Mouse (Mus musculus) embryo, embryonic 9.5 days (tissue): ENCODE data around the gene Gm3435.
"Not testable (repeated sequence)": the region's sequence is repeated elsewhere in the genome, so short reads cannot be mapped to it uniquely, and the experiment has no call there.

Experiments
- DNase-seq: peaks from one replicate; pipeline ENCODE4 v3.0.0-alpha.2; 2017; ENCODE audit errors: extremely low spot score

Gene Gm3435

DNA sequence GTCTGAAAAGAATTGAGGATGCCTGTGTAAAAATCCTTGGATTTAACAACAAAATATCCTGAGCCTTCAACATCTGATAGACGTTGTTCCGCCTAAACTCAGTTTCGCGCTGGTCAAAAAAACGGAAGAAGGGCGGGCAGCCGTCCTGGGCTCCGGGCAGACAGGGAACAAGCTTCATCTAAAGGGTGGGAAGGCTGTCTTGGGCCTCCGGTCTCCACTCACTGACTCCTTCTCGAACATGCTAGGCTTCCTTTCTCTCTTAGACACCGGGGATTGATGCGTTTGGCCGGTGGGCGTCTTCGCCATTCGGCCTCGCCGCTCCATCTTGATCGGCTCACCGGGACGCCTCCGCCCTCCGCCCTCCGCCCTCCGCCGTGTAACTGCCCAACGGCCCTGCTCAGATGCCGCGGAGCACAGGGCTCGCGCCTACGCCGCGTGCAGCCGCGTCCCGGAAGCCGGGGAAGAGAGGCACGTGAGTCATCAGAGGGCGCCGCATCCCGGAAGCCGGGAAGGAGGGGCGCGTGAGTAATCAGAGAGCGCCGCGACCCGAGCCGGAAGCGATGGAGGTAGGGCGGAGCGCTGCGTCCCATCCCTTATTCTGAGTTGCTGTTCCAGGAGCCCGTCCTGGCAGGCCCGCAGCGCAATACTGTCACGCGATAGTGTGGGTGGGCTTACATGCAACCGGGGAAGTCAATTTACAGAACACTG lies at the start of gene Gm3435:
TSS of gene Gm3435 (plus strand) at position 471 of the 708 bp plus-strand sequence.
- not testable (repeated sequence) for DNase-seq

DNA sequence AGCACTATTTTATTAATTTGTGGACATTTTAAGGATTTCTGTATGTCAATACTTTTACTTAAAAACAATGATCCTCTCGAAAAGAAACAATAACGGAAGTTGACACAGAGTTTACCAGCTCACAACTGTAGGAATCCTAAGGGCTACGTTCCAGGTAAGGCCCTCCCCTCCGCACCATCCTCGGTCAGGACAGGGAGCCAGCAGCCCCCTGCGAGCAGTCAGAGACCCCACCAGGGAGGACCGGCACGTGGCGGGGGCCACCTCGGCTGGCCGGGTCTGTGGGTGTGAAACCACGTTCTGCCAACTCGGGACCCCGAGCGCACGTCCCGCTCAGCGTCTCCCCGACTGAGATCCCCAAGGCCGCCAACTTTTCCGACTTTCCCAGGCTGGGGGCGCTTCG lies 49.5 kb upstream of the Gm3435 start:
- DNase-seq, result peak; percentile 33

DNA sequence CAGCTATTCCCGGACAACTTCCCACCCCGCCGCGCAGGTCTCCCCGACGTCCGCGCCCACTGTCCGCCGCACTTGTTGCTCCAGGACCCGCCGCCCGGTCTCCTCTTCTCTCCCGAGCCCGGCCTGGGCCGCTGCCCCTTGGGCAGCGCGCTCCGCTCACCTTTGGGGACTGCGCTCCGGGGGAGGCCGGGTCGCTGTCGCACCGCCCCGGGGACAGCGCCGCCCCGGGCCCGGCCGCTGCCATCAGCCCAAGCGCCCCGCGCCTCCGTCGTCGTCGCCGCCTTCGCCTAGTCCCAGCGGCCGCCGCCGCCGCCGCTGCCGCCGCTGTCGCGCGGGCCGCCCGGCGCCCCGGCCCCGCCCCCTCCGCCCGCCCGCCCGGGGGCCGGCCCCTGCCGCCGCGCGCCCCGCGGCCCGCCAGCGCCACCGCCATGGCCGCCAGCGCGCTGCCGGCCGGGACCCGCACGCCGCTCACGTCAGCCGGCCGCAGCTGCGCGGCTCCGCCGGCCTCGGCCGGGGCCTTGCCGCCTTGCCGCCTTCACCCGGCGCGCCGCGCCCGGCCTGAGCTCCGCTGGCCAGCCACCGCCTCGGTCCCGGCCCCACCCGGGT lies 48.9 kb upstream of the Gm3435 start, which contains the start of gene Phf10:
TSS of gene Phf10 (minus strand) at position 323 of the 606 bp plus-strand sequence.
- DNase-seq, result peak; percentile 52

DNA sequence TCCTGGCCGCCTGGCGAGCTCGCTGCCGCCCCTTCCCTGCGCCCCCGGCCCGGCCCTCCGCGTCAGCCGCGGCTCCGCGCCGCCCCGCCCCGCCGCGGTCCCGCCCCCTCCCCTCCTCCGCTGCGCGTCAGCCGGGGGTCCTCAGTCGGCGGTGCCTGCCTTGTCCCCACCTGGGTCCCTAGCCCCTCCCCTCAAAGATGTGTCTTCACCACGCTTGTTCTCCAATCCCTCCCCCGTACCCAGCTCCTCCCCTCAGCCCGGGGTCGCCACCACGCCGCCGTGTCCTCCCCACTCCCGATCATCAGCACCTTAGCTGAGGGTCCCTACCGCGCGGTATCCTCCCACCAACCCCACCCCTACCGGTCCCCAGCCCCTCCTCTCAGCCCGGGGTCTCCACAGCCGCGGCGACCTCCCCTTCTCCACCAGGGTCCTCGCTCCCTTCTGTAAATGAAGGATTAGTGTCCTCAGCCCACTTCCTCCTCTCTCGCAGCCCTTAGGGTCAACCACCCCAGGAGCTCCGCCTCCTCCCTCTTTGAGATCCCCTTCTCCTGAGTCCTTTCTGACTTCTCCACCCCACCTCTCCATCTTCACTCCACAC lies 48.3 kb upstream of the Gm3435 start:
- not testable (repeated sequence) for DNase-seq

DNA sequence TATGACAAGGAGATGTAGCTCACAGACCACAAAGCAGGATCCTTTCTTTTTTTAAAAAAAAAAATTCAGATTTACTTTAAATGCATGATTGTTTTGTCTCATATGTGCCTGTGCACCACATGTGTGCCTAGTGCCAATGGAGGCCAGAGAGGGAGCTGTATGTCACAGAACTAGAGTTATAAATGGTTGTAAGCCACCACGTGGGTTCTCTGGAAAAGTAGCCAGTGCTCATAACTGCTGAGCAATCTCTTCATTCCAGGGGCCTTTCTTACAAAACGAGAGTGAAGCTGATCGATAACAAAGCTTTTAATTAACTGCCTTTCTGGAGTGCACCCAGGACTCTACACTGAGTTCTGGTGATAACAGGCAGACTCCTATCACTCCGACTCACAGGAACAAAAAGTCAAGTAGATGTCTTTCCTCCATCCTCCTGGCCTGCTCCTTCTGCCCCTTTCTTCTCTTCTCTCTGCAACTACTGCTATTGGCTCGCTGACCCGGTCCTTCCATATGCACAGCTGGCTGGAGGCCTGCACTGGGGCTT lies 41.5 kb upstream of the Gm3435 start:
- not testable (repeated sequence) for DNase-seq

DNA sequence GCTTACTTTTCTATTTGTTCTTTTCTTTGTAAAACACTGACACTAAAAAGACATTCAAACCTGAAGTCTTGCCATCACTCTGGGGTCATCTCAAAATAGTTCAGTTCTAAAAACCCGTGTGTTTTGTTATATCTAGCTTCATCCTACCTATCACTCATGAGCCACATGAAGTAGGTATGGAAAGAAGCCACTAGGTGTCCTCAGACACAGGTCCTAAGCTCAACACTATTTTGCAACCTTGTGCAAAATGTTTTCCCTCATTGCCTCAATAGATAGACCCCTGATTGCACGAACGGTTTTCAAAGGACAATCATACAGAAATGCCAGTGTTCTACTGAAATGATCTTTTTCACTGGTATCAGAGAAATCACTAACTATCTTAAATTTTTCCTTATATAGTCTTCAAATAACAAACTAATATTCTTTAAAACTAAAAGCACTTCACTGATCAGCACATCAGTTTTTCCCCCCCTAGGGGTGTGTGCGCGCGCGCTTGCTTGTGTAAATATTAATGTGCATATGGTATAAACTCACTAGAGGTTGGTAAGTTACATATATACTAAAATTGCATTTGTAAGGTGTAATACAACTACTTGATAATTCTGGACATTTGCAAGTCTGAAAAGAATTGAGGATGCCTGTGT lies 32.1 kb upstream of the Gm3435 start:
- not testable (repeated sequence) for DNase-seq

DNA sequence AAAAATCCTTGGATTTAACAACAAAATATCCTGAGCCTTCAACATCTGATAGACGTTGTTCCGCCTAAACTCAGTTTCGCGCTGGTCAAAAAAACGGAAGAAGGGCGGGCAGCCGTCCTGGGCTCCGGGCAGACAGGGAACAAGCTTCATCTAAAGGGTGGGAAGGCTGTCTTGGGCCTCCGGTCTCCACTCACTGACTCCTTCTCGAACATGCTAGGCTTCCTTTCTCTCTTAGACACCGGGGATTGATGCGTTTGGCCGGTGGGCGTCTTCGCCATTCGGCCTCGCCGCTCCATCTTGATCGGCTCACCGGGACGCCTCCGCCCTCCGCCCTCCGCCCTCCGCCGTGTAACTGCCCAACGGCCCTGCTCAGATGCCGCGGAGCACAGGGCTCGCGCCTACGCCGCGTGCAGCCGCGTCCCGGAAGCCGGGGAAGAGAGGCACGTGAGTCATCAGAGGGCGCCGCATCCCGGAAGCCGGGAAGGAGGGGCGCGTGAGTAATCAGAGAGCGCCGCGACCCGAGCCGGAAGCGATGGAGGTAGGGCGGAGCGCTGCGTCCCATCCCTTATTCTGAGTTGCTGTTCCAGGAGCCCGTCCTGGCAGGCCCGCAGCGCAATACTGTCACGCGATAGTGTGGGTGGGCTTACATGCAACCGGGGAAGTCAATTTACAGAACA lies 31.5 kb upstream of the Gm3435 start, which contains the start of the genes 9030025P20Rik and Gm3417:
TSS of gene 9030025P20Rik (plus strand) at position 107 of the 677 bp plus-strand sequence.
TSS of gene Gm3417 (minus strand) at position 429 of the 677 bp plus-strand sequence.
- DNase-seq, result not testable (repeated sequence)

DNA sequence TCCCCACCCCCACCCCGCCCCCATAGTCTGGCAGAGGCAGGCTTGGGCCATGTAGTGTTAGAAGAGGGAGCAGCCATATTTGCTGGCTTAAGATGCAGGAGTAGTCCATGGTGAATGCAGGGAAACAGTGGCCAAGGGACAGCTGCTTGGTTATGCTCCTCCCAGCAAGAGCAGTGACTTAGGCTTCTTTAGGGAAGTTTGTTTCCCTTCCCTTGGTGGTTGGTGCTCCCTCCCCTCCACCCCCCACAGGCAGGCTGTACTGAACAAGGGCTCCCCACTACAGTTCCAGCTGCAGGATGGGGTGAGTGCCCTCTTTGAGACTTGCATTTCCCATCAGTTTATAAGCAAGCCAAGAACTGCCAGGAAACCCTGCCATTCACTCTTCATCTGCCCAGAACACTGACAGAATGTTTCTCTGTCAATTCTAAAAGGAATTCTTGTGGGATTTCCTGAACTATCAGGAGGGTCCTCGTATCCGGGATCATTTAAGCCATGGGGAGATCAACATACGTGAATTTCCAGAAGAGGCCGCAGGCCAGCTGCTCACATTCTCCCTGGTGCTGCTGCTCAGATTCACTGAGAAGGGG lies 19.8 kb upstream of the Gm3435 start:
- DNase-seq, result not testable (repeated sequence)

DNA sequence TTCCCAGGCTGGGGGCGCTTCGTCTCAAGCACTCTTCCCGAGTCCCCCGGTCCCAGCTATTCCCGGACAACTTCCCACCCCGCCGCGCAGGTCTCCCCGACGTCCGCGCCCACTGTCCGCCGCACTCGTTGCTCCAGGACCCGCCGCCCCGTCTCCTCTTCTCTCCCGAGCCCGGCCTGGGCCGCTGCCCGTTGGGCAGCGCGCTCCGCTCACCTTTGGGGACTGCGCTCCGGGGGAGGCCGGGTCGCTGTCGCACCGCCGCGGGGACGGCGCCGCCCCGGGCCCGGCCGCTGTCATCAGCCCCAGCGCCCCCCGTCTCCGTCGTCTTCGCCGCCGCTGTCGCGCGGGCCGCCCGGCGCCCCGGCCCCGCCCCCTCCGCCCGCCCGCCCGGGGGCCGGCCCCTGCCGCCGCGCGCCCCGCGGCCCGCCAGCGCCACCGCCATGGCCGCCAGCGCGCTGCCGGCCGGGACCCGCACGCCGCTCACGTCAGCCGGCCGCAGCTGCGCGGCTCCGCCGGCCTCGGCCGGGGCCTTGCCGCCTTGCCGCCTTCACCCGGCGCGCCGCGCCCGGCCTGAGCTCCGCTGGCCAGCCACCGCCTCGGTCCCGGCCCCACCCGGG lies 17.3 kb upstream of the Gm3435 start:
- not testable (repeated sequence) for DNase-seq

DNA sequence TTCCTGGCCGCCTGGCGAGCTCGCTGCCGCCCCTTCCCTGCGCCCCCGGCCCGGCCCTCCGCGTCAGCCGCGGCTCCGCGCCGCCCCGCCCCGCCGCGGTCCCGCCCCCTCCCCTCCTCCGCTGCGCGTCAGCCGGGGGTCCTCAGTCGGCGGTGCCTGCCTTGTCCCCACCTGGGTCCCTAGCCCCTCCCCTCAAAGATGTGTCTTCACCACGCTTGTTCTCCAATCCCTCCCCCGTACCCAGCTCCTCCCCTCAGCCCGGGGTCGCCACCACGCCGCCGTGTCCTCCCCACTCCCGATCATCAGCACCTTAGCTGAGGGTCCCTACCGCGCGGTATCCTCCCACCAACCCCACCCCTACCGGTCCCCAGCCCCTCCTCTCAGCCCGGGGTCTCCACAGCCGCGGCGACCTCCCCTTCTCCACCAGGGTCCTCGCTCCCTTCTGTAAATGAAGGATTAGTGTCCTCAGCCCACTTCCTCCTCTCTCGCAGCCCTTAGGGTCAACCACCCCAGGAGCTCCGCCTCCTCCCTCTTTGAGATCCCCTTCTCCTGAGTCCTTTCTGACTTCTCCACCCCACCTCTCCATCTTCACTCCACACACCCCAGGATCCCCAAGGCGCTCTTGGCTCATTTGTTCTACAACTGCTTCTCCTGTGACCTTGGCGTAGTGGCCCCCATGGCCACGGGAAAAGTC lies 16.7 kb upstream of the Gm3435 start:
- not testable (repeated sequence) for DNase-seq

DNA sequence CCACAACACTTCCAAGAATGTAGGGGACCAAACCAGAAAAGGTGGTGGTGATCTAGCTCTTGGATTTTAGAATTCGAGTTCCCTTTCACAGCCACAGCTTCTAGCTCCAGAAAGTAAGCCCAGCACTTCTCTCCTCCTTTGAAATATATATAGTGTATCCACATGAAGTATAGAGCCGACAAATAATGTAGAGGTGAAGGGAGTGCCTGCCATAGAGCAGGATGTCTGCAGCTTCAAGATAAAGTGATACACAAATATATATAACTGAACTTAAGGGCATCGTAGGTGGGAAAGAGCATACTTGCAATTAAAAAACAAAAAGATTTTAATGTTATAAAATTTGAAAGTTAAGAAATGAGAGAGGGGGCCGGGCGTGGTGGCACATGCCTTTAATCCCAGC lies 15.8 kb upstream of the Gm3435 start:
- not testable (repeated sequence) for DNase-seq

DNA sequence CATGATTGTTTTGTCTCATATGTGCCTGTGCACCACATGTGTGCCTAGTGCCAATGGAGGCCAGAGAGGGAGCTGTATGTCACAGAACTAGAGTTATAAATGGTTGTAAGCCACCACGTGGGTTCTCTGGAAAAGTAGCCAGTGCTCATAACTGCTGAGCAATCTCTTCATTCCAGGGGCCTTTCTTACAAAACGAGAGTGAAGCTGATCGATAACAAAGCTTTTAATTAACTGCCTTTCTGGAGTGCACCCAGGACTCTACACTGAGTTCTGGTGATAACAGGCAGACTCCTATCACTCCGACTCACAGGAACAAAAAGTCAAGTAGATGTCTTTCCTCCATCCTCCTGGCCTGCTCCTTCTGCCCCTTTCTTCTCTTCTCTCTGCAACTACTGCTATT lies 9.9 kb upstream of the Gm3435 start:
- DNase-seq, result not testable (repeated sequence)

DNA sequence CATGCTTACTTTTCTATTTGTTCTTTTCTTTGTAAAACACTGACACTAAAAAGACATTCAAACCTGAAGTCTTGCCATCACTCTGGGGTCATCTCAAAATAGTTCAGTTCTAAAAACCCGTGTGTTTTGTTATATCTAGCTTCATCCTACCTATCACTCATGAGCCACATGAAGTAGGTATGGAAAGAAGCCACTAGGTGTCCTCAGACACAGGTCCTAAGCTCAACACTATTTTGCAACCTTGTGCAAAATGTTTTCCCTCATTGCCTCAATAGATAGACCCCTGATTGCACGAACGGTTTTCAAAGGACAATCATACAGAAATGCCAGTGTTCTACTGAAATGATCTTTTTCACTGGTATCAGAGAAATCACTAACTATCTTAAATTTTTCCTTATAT lies 888 bp upstream of the Gm3435 start:
- DNase-seq, result not testable (repeated sequence)

DNA sequence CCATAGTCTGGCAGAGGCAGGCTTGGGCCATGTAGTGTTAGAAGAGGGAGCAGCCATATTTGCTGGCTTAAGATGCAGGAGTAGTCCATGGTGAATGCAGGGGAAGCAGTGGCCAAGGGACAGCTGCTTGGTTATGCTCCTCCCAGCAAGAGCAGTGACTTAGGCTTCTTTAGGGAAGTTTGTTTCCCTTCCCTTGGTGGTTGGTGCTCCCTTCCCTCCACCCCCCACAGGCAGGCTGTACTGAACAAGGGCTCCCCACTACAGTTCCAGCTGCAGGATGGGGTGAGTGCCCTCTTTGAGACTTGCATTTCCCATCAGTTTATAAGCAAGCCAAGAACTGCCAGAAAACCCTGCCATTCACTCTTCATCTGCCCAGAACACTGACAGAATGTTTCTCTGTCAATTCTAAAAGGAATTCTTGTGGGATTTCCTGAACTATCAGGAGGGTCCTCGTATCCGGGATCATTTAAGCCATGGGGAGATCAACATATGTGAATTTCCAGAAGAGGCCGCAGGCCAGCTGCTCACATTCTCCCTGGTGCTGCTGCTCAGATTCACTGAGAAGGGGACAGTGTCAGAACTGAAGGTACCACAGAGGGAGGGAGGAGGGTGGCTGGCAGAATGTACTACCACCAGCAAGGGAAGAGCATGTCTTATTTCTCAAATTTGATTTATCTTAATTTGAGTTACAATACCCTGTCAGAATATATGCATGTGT lies 11.7 kb downstream of the Gm3435 start:
- not testable (repeated sequence) for DNase-seq

DNA sequence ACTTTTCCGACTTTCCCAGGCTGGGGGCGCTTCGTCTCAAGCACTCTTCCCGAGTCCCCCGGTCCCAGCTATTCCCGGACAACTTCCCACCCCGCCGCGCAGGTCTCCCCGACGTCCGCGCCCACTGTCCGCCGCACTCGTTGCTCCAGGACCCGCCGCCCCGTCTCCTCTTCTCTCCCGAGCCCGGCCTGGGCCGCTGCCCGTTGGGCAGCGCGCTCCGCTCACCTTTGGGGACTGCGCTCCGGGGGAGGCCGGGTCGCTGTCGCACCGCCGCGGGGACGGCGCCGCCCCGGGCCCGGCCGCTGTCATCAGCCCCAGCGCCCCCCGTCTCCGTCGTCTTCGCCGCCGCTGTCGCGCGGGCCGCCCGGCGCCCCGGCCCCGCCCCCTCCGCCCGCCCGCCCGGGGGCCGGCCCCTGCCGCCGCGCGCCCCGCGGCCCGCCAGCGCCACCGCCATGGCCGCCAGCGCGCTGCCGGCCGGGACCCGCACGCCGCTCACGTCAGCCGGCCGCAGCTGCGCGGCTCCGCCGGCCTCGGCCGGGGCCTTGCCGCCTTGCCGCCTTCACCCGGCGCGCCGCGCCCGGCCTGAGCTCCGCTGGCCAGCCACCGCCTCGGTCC lies 14.0 kb downstream of the Gm3435 start:
- DNase-seq, result not testable (repeated sequence)

DNA sequence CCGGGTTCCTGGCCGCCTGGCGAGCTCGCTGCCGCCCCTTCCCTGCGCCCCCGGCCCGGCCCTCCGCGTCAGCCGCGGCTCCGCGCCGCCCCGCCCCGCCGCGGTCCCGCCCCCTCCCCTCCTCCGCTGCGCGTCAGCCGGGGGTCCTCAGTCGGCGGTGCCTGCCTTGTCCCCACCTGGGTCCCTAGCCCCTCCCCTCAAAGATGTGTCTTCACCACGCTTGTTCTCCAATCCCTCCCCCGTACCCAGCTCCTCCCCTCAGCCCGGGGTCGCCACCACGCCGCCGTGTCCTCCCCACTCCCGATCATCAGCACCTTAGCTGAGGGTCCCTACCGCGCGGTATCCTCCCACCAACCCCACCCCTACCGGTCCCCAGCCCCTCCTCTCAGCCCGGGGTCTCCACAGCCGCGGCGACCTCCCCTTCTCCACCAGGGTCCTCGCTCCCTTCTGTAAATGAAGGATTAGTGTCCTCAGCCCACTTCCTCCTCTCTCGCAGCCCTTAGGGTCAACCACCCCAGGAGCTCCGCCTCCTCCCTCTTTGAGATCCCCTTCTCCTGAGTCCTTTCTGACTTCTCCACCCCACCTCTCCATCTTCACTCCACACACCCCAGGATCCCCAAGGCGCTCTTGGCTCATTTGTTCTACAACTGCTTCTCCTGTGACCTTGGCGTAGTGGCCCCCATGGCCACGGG lies 14.7 kb downstream of the Gm3435 start:
- not testable (repeated sequence) for DNase-seq

DNA sequence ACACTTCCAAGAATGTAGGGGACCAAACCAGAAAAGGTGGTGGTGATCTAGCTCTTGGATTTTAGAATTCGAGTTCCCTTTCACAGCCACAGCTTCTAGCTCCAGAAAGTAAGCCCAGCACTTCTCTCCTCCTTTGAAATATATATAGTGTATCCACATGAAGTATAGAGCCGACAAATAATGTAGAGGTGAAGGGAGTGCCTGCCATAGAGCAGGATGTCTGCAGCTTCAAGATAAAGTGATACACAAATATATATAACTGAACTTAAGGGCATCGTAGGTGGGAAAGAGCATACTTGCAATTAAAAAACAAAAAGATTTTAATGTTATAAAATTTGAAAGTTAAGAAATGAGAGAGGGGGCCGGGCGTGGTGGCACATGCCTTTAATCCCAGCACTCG lies 15.5 kb downstream of the Gm3435 start:
- not testable (repeated sequence) for DNase-seq

DNA sequence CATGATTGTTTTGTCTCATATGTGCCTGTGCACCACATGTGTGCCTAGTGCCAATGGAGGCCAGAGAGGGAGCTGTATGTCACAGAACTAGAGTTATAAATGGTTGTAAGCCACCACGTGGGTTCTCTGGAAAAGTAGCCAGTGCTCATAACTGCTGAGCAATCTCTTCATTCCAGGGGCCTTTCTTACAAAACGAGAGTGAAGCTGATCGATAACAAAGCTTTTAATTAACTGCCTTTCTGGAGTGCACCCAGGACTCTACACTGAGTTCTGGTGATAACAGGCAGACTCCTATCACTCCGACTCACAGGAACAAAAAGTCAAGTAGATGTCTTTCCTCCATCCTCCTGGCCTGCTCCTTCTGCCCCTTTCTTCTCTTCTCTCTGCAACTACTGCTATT lies 21.4 kb downstream of the Gm3435 start:
- DNase-seq, result not testable (repeated sequence)
